Mouse (Mus musculus): ENCODE measurements at regions not wholly inside any gene's neighbourhood (a gene's known extent, or its start where the extent isn't known, plus 50 kb on each side); places are given as distances from the start of the nearest gene placed in this dataset.

DNA sequence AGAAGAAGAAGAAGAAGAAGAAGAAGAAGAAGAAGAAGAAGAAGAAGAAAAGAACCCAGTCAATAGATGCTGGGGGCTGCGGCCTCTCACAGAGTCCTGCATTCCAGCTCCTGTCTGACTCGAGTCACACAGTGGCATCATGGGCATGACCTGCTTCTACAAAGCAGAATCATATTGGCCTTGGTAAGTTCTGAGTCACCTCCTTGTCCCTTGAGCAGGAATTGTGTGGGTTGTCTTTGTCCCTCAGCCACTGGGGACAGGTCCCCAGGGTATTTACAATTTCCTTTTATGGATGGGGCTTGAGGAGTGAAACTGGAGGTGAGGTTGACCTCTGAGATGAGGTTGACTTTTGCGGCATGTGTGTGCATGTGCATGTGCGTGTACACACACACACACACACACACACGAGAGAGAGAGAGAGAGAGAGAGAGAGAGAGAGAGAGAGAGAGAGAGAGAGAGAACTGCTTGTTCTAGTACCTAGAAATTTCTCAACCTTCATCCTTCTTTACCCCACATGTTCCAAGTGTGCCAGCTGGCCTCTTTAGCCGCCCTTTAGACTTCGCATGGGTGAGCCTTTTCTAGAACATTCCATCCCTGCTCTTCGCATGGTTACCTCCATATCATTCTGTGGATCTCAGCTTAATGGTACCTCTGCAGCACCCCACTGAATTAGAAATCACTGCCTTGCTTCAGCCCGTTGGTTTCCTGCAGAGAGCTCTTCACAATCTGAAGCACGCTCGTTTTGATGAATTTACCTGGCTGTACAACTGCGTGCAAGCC lies 283.2 kb downstream of the 4933412E24Rik start:
- TF ChIP-seq POLR2A (IDR thresholded peaks at IDR 0.05; ENCODE audit: extremely low read depth, insufficient read depth, low read length) (no peak), CTCF (IDR thresholded peaks at IDR 0.05; ENCODE audit: low read depth, low read length) (no peak)

All from liver, adult 2 months (tissue).